Mouse (Mus musculus) hindbrain, embryonic 10.5 days (tissue): ENCODE data around the gene Cbfa2t3. TPM values are rescaled to one million over a fixed set of nuclear protein-coding genes. Genes with fewer than 3 reads are reported as not detected.
A peak's percentile ranks its signal among the peaks of the same experiment; 100 is the strongest.

Source experiments
- DNase-seq: peaks from one replicate; pipeline ENCODE4 v3.0.0-alpha.2; 2017; ENCODE audit warnings: low spot score
- H3K27ac ChIP-seq: fragments of 300-500 bp; sonication (generic); 2 replicates; pipeline ENCODE4 v1.5.1; 2016; ENCODE audit warnings: mild to moderate bottlenecking, moderate library complexity
- H3K27me3 ChIP-seq: fragments of 300-500 bp; sonication (generic); 2 replicates; pipeline ENCODE4 v1.6.1; 2016; ENCODE audit warnings: mild to moderate bottlenecking; ENCODE audit not compliant: poor library complexity, insufficient read depth, severe bottlenecking
- H3K36me3 ChIP-seq: fragments of 300-500 bp; sonication (generic); 2 replicates; pipeline ENCODE4 v1.6.1; 2016; ENCODE audit warnings: mild to moderate bottlenecking, moderate library complexity
- H3K4me1 ChIP-seq: fragments of 300-500 bp; sonication (generic); replicated peaks from 2 replicates; pipeline ENCODE4 v1.6.1; 2016; ENCODE audit warnings: mild to moderate bottlenecking
- H3K4me3 ChIP-seq: fragments of 300-500 bp; sonication (generic); 2 replicates; pipeline ENCODE4 v1.5.1; 2016; ENCODE audit warnings: mild to moderate bottlenecking, moderate library complexity
- H3K9me3 ChIP-seq: fragments of 300-500 bp; sonication (generic); 2 replicates; pipeline ENCODE4 v1.6.1; 2016; ENCODE audit warnings: mild to moderate bottlenecking, moderate library complexity
- WGBS: fragments of 180-500 bp; shearing (Covaris S2); methylation state at CpG from one replicate; pipeline ENCODE4 v1.1.7; 2016; 5-methylcytosine and 5-hydroxymethylcytosine counted together
- polyA plus RNA-seq: library from polyadenylated mRNA; unstranded; fragments of >200 nt; fragmentation: Nextera tagmentation; extraction: Ambion mirVana; gene quantifications from 2 replicates; pipeline ENCODE4 v1.2.1, GENCODE M21; 2016

The Cbfa2t3 gene
- polyA plus RNA-seq, 1 experiment from 2014 or later, result 5.4 TPM

DNA sequence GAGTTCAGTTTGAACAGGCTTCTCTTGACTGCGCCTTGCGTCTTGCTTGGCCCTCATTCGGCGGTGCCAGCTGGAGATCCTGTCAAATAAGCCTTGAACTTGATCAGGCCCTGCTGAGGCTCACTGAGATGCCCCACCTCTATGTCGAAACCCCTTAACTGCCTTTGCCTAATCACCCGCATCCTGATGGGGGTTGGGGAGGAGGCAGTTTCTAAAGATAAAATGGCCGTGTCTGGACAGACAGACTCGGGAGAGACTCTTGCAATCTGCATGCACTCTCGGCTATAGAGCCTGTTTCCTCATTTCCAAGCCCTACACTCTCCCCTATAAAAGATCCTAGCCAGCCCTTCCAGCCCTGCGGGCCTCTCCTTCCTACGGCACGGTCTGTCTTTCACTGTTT lies 105.7 kb downstream of the Cbfa2t3 start:
- 80% methylated on average over 12 of the region's 12 CpGs for WGBS
- no peak for DNase-seq
- H3K36me3 ChIP-seq, result 0 out of 2 replicates have a peak, but pooled peaks cover 2% of the 10 kb centered on the region

GRCm38 (mm10) chr8:122586749-122587148 lies 112.2 kb downstream of the Cbfa2t3 start:
- Histone ChIP-seq H3K27ac (0 out of 2 replicates have a peak overlapping the region, but pooled peaks have one; percentile 16), H3K9me3 (no peaks in the 10 kb centered on the region), H3K36me3 (no peaks in the 10 kb centered on the region), H3K4me3 (no peak overlapping the region), H3K27me3 (no peaks in the 10 kb centered on the region), H3K4me1 (peaks cover 20% of the 10 kb centered on the region)
- DNase-seq, result no peak
- 88% methylated on average over 10 of the region's 10 CpGs for WGBS

More for the DNA sequence above, 105.7 kb downstream of the Cbfa2t3 start:
- H3K4me3 ChIP-seq, result no peak overlapping the region
- no peaks in the 10 kb centered on the region for H3K27me3 ChIP-seq
- peaks cover 43% of the 10 kb centered on the region for H3K4me1 ChIP-seq
- H3K9me3 ChIP-seq, result no peaks in the 10 kb centered on the region
- no peak overlapping the region; the same call in 1 of the 2 replicates for H3K27ac ChIP-seq

DNA sequence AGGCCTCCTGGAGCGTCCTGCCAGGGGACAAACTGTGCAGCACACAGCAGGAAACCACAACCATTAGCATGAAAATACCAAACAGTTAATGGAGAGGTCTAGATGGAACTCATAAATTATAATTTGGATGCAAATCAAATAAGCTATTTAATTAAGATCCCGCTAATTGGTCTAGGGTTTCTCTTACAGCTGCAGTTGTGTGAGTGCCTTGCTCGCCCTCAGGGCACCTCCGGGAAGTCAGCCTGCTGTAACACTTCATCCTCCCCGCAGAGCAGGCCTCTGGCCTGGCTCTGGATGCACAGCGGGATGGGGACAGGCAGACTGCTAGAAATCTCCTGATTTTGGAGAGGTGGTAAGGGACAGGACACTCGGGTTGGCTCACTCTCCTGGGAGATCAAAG lies 112.7 kb downstream of the Cbfa2t3 start:
- H3K4me1 ChIP-seq, result peaks cover 19% of the 10 kb centered on the region
- no peaks in the 10 kb centered on the region for H3K9me3 ChIP-seq
- no peak for DNase-seq
- WGBS, result 69% methylated on average over 7 of the region's 7 CpGs
- no peak overlapping the region for H3K27ac ChIP-seq
- H3K36me3 ChIP-seq, result no peaks in the 10 kb centered on the region
- no peak overlapping the region for H3K4me3 ChIP-seq
- H3K27me3 ChIP-seq, result no peaks in the 10 kb centered on the region

GRCm38 (mm10) chr8:122585411-122585891 lies 113.5 kb downstream of the Cbfa2t3 start:
- Histone ChIP-seq H3K36me3 (no peaks in the 10 kb centered on the region), H3K9me3 (no peaks in the 10 kb centered on the region), H3K4me3 (no peak overlapping the region), H3K27ac (no peak overlapping the region), H3K4me1 (peaks cover 25% of the 10 kb centered on the region), H3K27me3 (no peaks in the 10 kb centered on the region)
- 70% methylated on average over 14 of the region's 14 CpGs for WGBS
- DNase-seq, result no peak

DNA sequence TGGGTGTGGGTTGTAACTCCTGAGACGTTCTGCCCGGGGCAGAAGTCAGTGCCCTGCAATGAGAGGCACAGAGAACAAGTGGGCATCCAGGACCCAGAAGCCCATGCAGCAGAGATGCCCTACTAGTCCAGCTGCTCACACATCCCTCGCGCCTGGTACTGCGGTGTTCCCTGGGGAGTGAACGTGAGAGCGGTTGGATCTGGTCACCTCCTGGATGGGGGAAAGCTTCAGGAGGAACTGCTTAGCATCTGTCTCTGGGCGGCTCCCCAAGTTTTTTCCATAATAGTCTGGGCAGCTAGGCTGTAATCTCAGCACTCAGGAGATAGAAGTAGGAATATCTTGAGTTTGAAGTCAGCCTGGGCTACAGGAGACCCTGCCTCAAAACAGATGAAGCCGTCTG lies 113.9 kb downstream of the Cbfa2t3 start:
- no peaks in the 10 kb centered on the region for H3K9me3 ChIP-seq
- WGBS, result 87% methylated on average over 9 of the region's 9 CpGs
- DNase-seq, result no peak

GRCm38 (mm10) chr8:122580926-122581325 lies 118.0 kb downstream of the Cbfa2t3 start:
- Histone ChIP-seq H3K4me1 (peaks cover 54% of the 10 kb centered on the region), H3K9me3 (no peaks in the 10 kb centered on the region), H3K4me3 (no peak overlapping the region), H3K36me3 (no peaks in the 10 kb centered on the region), H3K27me3 (no peaks in the 10 kb centered on the region), H3K27ac (no peak overlapping the region)
- DNase-seq, result no peak
- 73% methylated on average over 13 of the region's 15 CpGs for WGBS

More for the DNA sequence above, 113.9 kb downstream of the Cbfa2t3 start:
- no peak overlapping the region for H3K27ac ChIP-seq
- no peaks in the 10 kb centered on the region for H3K36me3 ChIP-seq
- no peak overlapping the region for H3K4me3 ChIP-seq
- H3K4me1 ChIP-seq, result peaks cover 26% of the 10 kb centered on the region
- no peaks in the 10 kb centered on the region for H3K27me3 ChIP-seq

- no peak overlapping the region; the same call in 1 of the 2 replicates for H3K27ac ChIP-seq
- no peak overlapping the region for H3K4me3 ChIP-seq
- no peaks in the 10 kb centered on the region for H3K27me3 ChIP-seq
- H3K9me3 ChIP-seq, result no peaks in the 10 kb centered on the region
- peaks cover 60% of the 10 kb centered on the region for H3K4me1 ChIP-seq
- H3K36me3 ChIP-seq, result peaks cover 12% of the 10 kb centered on the region; the same call in 1 of the 2 replicates
- WGBS, result 35% methylated on average over 7 of the region's 7 CpGs
- no peak for DNase-seq
Measured at GRCm38 (mm10) chr8:122579196-122579595, 119.7 kb downstream of the Cbfa2t3 start.

GRCm38 (mm10) chr8:122577116-122577515 lies 121.8 kb downstream of the Cbfa2t3 start:
- H3K27ac ChIP-seq, result peak overlapping the region; percentile 91
- no peaks in the 10 kb centered on the region for H3K9me3 ChIP-seq
- DNase-seq, result no peak
- H3K4me1 ChIP-seq, result peaks cover 77% of the 10 kb centered on the region
- no peaks in the 10 kb centered on the region for H3K27me3 ChIP-seq
- peak overlapping the region; percentile 79 for H3K4me3 ChIP-seq
- H3K36me3 ChIP-seq, result peaks cover 32% of the 10 kb centered on the region
- 52% methylated on average over 10 of the region's 10 CpGs for WGBS

- no peaks in the 10 kb centered on the region for H3K27me3 ChIP-seq
- H3K27ac ChIP-seq, result peak within 1 kb of the TSS; percentile 91
- no peaks in the 10 kb centered on the region for H3K9me3 ChIP-seq
- peaks cover 37% of the 10 kb centered on the region for H3K36me3 ChIP-seq
- under 1% methylated on average over 39 of the region's 39 CpGs for WGBS
- peaks cover 82% of the 10 kb centered on the region for H3K4me1 ChIP-seq
- H3K4me3 ChIP-seq, result peak within 1 kb of the TSS; percentile 79
- peak; percentile 92 for DNase-seq
Measured at GRCm38 (mm10) chr8:122576648-122577022, 122.3 kb downstream of the Cbfa2t3 start, which contains the start of gene Aprt. Gene Aprt, minus strand, starts transcription at chr8:122576909.

- H3K9me3 ChIP-seq, result no peaks in the 10 kb centered on the region
- H3K27me3 ChIP-seq, result no peaks in the 10 kb centered on the region
- peaks cover 81% of the 10 kb centered on the region for H3K4me1 ChIP-seq
- DNase-seq, result no peak
- WGBS, result 20% methylated on average over 21 of the region's 21 CpGs
- H3K4me3 ChIP-seq, result peak overlapping the region; percentile 79
- peak overlapping the region; percentile 91 for H3K27ac ChIP-seq
- H3K36me3 ChIP-seq, result peaks cover 43% of the 10 kb centered on the region
Measured at GRCm38 (mm10) chr8:122575735-122576647, 122.9 kb downstream of the Cbfa2t3 start.

DNA sequence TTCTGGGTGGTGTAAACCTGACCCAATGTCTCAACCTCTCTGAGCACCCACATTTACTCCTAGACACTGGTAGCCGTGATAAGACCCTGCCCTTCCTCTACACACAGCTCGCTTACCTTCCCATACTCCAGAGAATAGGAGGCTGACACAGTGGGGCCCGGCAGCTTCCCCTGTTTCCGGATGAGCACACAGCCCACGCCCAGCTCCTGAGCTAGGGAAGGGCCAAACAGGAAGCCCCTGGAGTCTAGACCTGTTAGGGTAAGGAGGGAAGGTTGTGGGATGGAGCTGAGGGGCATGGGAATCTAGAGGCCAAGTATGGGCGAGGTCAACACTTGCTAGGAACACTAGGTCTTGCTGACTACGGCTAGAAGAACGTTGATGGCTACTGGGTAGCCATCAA lies 123.6 kb downstream of the Cbfa2t3 start:
- Histone ChIP-seq H3K9me3 (no peaks in the 10 kb centered on the region), H3K4me1 (peaks cover 76% of the 10 kb centered on the region), H3K36me3 (peaks cover 50% of the 10 kb centered on the region), H3K4me3 (peak overlapping the region; percentile 79), H3K27ac (peak overlapping the region; percentile 67; the same call in 1 of the 2 replicates), H3K27me3 (no peaks in the 10 kb centered on the region)
- DNase-seq, result no peak
- WGBS, result 81% methylated on average over 8 of the region's 8 CpGs
